Mouse (Mus musculus) fat pad, adult 2 months (tissue): ENCODE results near the gene Hnrnpf.

ENCODE experiments used
- DNase-seq: peaks from one replicate; pipeline ENCODE4 v3.0.0-alpha.2; 2011; ENCODE audit warnings: low read depth, low spot score; ENCODE audit errors: extremely low read depth

Hnrnpf gene

DNA sequence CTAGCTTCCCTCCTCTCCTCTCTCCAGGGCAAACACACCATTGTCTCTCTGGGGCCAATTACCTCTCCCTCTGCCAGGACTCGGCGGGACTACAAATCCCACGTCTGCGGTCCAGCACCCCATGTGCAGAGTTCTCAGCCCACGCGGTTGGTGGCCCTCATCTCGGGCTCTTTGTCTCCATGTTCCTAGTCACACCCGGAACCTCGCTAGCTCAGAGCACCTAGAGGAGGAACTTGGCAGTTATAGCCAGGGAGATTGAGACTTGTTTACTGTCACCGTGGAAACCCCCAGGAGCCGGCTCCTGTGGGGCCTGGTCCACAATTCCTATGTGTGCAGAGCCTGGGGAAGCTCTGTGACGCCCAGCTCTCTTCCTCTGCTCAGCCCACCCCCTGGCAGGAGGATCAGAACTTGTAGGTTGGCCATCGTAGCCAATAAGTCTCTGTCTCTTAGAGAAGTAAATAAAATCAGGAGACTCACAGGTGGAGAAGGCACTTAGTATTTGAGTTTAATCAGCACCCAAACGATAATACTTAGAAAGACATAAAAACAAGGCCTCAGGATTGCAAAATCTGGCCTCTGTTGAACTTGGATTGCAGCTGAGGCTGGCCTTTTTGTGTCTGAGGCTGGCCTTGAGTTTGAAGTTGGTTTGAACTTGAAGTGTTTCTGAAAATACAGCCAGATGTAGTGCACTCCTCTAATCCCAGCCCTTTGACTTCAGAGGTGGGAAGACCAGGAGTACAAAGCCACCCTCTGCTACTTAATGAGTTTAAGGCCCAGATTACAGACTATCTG is 8.6 kb upstream of the Hnrnpf start:
- DNase-seq = no peak

DNA sequence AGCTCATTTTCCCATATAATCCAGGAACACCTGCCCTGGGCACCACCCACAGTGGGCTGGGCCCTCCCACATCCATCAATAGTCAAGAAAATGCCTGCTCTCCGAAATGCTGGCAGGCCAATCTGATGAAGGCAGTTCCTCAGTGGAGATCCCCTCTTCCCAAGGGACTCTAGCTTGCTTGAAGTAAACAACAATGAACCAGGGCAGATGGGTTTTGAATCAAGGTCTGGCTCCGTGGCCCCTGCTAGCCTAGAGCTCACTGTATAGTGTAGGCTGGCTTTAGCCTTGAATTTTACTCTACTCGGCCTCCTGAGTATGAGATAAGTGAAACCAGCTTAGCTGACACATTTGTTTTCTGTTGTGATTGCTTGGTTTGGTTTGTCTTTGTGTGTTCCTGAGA is 7.7 kb upstream of the Hnrnpf start:
- no peak for DNase-seq

DNA sequence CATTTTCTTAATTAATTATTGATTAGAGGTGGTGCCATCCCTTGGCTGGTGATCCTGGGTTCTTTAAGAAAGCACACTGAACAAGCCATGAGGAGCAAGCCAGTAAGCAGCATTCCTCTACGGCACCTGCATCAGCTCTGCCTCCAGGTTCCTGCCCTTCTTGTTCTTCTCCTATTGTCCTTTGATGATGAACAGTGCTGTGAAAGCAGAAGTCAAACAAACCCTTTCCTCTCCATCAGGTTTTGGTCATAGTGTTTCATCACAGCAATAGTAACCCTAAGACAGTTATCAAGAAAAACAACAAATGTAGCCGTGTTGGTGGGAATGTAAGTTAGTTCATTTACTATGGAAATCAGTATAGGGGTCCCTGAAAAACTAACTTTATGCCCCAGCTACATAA is 6.7 kb upstream of the Hnrnpf start:
- no peak for DNase-seq

DNA sequence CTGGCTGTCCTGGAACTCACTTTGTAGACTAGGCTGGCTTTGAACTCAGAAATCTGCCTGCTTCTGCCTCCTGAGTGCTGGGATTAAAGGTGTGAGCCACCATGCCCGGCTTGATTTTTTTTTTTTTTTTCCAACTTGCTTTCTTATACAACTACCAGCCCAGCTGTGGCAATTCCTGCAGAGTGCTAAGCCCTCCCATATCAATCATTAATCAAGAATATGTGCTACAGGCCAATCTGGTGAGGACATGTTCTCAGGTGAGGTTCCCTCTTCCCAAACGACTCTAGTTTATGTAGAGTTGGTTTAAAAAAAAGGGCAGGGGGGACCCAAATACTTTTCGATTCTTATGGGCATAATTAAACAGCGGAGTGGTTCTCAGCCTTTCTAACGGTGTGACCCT is 2.3 kb upstream of the Hnrnpf start:
- DNase-seq = no peak

DNA sequence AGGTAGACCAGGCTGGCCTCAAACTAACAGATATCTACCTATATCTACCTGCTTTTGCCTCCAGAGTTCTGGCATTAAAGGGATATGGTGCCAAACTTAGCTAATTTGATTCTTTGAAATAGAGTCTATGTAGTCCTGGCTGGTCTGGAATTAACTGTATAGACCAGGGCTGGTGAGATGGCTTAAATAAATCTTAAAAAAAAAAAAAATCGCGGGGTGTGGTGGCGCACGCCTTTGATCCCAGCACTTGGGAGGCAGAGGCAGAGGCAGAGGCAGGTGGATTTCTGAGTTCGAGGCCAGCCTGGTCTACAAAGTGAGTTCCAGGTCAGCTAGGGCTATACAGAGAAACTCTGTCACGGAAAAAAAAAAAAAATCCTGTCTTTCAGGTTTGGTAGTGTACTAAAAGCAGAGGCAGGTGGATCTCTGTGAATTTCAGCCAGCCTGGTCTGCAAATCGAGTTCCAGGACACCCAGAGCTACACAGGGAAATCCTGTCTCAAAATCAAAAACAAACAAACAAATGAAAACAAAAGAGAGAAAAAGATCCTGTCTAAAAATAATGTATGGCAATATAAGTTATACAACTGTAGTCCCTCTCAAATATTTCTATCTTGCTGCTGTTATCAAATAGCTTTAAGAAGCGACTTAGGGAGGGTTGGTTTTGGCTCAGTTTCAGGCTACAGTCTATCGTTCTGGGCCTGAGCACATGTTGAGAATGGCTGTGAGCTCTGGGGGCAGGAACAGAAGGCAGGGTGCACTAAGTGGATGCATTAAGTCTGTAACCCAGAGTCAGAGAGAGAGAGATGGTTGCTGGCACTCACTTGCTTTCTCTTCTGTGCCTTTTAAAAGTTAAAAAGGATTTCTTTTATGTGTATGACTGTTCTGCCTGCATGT is 1.6 kb downstream of the Hnrnpf start:
- no peak for DNase-seq

DNA sequence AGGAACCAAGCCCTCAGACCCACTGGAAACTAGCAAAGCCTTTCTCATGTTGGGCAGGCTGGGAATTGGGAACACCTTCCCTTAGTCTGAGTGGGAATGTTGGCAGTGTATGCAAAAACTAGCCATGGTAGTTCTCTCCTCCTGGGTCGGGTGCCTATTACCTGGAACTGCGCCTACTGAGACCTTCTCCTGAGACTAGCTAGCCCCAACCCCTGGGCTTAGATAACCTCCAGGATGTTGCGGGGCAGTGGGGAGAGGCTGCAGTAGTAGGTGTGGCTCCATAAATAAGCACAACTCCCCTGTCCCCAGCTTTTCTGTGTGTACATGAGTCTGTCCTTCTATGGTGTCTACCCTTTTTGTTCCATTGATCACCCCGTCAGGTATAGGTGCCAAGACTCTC is 2.4 kb downstream of the Hnrnpf start:
- no peak for DNase-seq

DNA sequence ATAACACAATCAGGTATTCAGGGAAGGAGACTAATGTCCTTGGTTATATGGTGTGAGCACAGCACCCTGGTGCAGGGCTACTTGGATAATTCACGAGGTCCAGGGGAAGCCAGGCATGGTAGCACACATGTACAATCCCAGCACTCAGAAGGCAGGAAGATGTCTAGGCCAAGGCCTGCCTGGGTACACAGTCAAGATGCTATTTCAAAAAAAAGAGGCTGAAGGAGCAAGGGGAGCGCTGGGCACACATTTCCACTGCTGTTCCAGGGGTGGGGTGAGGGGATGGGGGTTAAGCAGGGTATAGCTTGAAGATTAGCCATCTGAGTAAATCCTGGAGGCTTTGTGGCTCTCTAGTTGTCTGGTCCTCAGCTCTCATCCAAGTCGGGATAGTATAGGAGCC is 3.7 kb downstream of the Hnrnpf start:
- DNase-seq = no peak

DNA sequence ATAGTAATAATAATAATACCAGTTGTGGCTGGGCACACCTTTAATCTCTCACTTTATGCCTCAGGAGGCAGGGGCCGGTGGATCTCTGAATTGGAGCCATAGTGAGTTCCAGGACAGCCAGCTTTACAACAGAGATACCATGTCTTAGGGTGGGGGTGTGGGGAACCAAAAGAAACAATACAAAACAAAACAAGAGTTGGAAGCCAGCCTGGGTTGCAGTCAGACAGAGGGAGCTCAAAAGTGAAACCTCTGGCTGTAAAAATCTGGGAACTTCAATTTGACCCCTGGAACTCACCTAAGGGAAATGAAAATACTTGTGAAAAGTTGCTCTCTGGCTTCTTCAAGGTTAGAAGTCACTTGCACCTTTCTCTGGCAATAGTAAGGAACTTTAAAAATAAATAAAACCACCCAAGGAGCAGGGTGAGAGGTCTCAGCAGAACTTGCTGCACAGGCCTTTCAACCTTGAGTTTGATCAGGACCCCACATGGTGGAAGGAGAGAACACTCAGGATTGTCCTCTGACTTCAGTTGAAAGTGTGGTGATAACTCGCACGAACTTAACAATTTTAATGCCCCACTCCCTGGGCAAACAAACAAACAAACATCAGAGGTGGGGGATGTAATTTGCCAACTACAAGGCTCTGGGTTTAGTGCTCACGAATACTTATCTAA is 5.3 kb downstream of the Hnrnpf start:
- no peak for DNase-seq

DNA sequence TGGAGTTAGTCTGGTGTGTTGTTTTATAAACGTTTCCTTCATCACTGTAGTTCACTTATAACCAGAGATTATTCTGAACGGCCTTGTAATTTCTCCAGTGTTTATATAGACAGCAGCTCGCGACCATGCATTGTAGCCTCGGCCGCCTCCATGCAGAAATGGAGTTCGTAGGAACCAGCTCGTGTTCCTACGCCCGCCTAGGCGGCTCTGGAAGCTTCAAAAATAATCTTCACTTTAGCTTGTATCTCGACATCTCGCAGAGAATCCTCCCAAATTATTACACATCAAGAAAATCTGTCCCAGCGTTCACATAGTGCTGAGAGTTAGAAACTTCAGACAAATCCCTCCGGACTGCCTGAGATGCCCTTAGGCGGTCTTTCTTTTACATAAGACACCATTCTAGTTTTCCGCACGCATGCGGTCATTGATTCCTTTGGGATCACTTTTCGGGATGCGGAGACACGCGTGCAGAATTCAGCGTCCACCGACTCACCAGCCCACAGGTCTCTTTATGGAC is 5.9 kb downstream of the Hnrnpf start:
- no peak for DNase-seq

DNA sequence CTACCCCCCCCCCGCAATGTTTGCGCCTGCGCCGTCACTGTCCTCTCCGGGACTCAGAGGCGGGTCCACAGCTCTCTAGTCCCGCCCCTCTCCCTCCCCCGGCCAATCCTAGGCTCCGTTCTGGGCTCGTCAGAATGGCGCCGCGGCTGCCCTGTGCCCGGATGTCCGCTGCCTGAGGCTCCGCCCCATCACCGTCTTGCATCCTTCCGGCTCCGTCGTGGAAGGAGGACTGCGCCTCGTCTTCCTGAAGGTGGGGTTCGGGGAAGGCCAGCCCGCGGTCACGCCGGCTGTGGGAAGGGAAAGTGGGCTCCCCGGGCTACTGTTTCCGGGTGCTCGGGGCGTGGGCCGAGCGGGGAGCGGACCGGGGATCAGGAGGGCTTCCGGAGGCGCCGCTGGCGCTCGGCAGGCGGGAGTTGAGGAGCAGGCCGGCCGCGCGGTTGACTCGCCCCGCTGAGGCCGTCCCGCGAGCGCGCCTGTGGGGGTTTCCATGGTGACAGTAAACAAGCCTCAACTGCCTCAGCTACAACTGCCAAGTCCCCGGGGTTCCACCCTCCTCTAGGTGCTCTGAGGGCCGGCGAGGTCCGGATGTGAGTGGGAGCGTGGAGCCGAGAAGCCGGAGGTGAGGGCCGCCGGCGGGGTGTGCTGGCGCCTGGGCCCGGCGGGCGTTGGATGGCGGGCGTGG is 6.6 kb downstream of the Hnrnpf start:
- DNase-seq = peak; percentile 66

DNA sequence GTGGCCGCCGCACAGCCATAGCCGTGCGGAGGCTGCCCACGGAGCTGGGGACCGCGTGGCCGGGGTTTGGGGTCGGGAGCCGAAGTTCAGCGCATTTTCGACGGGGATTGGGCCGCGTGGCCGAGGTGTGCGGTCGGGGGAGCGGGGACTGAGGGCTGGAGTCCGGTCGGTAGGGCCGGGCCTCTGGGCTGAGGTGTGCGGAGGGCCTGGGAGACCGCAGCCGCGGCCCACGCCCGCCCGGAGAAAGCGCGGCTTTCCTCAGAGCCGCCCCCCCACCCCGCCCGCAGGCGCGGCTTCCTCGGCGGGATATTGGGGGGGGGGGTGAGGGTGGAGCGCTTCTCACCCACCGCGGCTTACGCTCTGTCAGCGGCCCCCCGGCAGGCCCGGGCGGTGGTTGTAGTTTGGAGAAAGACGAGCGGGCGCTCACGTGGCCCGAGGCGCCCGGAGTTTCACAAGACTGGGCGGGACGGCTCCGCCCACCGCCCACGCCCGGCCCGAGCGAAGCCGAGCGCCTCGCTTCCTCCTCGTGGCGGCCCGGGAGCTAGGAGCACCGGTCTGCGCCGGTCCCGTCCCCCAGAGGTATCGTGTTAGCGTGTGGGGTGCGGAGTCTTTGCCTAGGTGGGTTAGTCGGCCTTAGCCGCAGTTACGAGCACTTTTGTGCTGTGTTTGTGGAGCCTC is 7.3 kb downstream of the Hnrnpf start:
- no peak for DNase-seq

DNA sequence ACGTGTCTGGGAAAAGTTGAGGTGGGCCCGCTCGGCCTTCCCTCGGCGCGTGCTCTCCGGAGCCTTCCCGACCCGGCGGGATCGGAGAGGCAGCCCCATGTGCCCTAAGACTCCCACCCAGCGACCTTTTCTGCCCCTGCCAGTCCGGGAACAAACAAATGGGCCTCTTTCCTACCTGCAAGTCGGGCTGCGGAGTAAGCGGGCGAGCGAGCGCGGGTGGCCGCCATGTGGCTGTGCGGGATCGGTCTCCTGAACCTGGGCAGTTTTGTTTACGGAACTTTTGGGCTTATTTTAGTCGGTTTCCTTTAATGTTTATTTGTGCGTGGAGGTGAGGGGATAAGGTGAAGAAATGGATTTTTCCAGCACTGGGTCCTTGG is 7.8 kb downstream of the Hnrnpf start:
- no peak for DNase-seq

DNA sequence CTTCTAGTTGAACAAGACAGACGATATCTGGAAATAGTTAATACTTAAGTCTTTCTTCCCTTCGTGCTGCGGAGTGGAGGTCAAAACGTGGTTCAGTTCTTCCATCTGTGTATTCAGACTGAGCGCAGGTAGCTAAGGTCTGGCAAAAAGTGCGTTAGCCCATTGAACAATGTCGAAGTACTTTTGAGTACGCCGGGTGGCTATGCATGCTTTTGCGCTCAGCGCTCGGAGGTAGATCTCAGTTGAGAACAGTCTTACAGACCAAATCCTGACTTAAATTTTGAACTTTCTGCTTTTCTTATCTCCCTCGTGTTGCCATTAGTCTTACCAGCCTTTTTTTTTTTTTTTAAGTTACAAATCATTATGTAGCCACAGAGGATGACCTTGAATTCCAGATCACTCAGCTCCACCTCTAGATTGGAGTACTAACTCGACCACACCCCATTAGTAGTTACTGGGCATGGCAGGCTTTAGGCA is 8.3 kb downstream of the Hnrnpf start:
- DNase-seq = no peak

DNA sequence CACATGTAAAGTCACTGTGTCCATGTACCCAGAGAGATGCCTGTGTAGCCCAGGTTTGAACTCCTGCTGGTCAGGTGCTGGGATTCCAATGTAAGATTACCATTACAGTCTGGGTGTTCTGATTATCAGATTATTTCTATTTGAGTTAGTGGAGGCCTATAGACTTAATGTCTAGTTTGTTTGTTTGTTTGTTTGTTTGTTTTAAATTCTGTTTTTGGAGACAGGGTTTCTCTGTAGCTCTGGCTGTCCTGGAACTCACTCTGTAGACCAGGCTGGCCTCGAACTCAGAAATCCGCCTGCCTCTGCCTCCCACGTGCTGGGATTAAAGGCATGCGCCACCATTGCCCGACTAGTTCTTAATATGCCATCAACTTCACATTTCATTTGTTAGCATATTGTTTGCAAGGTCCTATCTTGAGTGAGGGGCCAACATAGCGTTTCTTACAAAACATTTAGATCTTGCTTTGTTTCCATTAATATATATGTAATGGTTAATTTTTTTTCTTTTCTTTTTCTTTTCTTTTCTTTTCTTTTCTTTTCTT is 10.1 kb downstream of the Hnrnpf start:
- no peak for DNase-seq

DNA sequence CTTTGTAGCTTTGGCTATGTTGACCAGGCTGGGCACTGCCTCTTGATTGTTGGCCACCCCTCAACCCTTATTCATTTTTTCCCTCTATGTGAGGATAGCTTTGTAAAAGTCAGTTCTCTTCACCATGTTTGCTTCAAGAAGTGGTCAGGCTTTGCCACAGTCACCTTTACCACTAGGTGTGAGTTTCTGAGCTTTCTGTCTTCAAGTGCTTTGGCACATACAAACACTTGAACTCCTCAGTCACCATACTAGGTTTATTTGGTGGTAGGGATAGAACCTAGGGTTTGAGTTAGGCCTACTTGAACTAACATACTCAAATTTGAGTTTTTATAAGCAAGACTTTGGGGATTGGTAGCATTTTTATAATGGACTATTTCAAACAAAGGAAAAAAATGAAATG is 14.4 kb downstream of the Hnrnpf start:
- no peak for DNase-seq

DNA sequence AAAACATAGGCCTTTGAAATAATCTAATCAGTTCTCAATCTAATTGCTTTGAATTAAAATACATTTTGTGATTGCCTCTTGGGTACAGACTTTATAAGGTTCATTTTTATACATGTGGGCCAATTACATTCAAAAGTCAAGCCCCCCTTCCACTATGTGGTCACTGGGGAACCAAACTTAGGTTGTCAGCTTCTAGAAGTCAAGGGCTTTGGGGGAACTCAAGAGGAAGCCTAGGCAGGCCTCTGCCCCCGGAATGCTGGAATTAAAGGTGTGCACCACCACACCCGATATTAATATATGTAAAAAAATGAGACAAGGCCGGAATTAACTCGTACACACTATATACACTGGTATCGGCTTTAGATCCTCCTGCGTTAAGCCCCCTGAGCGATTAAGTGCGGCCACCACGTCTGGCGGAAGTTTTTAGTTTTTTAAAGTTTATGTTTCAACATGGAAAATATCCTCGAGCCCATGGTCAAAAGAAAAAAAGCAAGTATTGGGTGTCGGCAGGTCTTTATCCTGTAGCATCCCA is 16.1 kb downstream of the Hnrnpf start:
- no peak for DNase-seq

DNA sequence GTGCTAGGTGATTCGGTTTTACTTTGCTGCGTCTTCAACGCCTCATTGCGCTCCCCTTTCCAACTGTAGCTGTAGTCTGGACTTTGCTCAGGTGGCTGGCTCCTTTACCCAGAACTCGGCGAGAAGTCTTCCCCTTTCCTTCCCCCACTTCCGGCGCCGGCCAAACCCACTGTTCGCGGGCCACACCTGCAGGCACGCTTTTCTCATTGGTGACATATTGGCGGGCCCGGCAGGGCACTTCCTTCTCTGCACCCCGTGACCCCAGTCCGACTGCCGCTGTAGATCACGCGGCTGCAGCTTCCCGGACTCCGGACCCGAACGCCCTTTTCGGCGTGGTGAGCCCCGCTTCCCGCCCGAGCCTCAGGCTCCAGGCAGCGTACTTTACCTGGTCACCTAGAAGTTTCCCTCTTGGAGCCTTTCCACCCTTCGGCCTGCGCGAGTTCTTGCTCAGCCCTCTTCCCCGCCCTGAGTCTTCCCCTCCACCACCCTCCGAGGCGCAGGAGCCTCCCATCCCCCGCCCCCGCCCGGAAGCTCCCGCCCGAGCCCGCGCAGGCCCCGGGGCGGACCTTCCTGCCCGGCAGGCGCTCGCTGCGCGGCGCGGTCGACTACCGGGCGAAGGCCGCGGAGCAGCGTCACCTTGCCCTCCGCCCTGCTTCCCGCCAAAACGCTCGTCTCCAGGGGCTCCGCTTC is 16.8 kb downstream of the Hnrnpf start:
- DNase-seq = no peak

DNA sequence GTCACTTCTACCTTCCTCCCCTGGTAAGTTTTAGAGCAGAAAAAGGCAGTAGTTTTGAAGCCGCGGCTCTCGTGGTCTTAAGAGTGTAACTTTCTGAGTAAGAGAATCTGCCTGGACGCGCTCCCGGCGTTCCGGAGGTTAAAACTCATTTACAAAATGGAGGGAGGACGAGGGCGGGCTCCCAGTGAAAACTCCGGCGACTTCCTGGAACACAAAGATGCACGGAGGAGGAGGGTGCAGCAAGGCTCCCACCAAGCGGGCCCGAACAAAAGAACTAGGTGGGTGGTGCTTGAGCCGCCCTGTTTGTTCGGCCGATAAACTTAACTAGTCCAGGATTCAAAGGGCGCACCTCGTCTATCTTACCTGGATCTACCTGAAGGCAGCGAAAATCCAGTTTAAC is 17.5 kb downstream of the Hnrnpf start:
- peak; percentile 72 for DNase-seq

DNA sequence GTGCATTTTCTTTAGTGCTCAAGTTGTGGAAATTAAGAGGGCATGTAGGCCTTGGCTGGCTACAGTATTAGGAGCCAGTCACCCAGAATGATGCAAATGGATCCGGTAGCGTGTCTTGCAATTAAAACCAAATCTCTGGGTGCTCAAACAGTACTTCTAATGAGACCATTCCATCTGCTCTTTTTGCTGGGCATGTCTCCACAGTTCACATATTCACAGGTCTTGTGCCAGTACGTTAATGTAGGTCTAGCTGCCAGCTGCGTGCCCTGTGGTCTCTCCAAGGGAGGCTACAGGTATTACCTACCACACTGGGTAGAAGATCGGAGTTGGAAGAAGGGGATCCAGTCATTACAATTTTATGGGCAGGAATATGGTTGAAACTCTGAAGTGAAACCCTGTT is 17.9 kb downstream of the Hnrnpf start:
- DNase-seq = no peak
